ENCODE assay signal across 8 mouse cellular contexts in the genomic region with DNA sequence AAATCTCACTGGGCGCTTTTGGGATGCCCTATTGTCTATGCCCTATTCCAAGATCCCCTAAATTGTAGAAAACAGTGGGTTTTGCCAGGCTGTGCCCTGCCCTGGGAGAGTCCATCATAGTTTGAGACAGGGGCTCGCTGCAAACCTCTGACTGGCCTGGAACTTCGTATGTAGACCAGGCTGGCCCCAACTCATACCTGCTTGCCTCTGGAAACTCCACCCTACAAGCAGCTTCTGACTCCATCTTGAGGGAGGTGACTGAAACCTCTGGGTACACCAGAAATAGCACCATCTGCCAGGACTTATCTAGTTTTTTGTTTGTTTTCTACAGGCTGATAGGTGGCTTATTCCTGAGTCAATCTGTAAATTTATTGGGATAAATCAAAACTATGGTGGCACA. TPM values are rescaled to one million over a fixed set of nuclear protein-coding genes. Genes with fewer than 3 reads are reported as not detected.
A peak's percentile ranks its signal among the peaks of the same experiment; 100 is the strongest.
DNase-seq lines count a peak whose midpoint lies in the region; ATAC-seq and TF ChIP-seq lines count a peak whose summit lies in the region.

No protein-coding gene starts in this region.

- H3K9ac ChIP-seq in liver, embryonic 11.5 days (ENCODE audit: low read depth, low read length): no peak overlapping the region

- no peaks in the 10 kb centered on the region for H3K27me3 ChIP-seq in megakaryocyte, embryonic 14.5 days (replicated peaks)
- no peaks in the 10 kb centered on the region for H3K27me3 ChIP-seq in liver, embryonic 11.5 days (replicated peaks; ENCODE audit: control insufficient read depth, insufficient read depth, low read length)
- no peaks in the 10 kb centered on the region for H3K27me3 ChIP-seq in thymus, adult 2 months (ENCODE audit: control insufficient read depth, insufficient read depth, low read length)

- no peak for TF ChIP-seq CTCF in thymus, adult 2 months (IDR thresholded peaks at IDR 0.05; ENCODE audit: borderline replicate concordance, control insufficient read depth, extremely low read depth, insufficient read depth, low read length, poor library complexity)

- peak overlapping the region; percentile 100 for H3K4me3 ChIP-seq in megakaryocyte, embryonic 14.5 days (replicated peaks)
- peak overlapping the region; percentile 97 for H3K4me3 ChIP-seq in liver, embryonic 11.5 days (ENCODE audit: low read depth, low read length)
- H3K4me3 ChIP-seq in thymus, adult 2 months (ENCODE audit: control insufficient read depth, insufficient read depth, low read length): no peak overlapping the region

- peak; percentile 11; the same call in 1 of the 2 replicates for ATAC-seq in cerebellum, adult (ENCODE audit: insufficient number of reproducible peaks, low FRiP score, low TSS enrichment)
- no peak for ATAC-seq in megakaryocyte, adult 5-6 weeks (ENCODE audit: poor library complexity, severe bottlenecking)
- ATAC-seq in liver, embryonic 11.5 days (replicated peaks; ENCODE audit: low FRiP score): 0 out of 2 replicates have a peak, but pooled peaks have one; percentile 16

- TF ChIP-seq POLR2A in thymus, adult 2 months (IDR thresholded peaks at IDR 0.05; ENCODE audit: control insufficient read depth, extremely low read depth, insufficient read depth, low read length, poor library complexity): no peak

- no peak overlapping the region for H3K27ac ChIP-seq in liver, embryonic 11.5 days (ENCODE audit: low read depth, low read length)
- H3K27ac ChIP-seq in thymus, adult 2 months (ENCODE audit: control insufficient read depth, insufficient read depth, low read length): no peak overlapping the region

- WGBS in liver, embryonic 11.5 days: 80% methylated on average over 3 of the region's 3 CpGs
- 96% methylated on average over 3 of the region's 3 CpGs for WGBS in thymus, adult 2 months

- peaks cover 23% of the 10 kb centered on the region for H3K36me3 ChIP-seq in megakaryocyte, embryonic 14.5 days (replicated peaks; ENCODE audit: low read length)
- peaks cover 17% of the 10 kb centered on the region; the same call in 1 of the 2 replicates for H3K36me3 ChIP-seq in liver, embryonic 11.5 days (ENCODE audit: control insufficient read depth, insufficient read depth, low read length)
- H3K36me3 ChIP-seq in thymus, adult 2 months (ENCODE audit: control insufficient read depth, insufficient read depth, low read length): peaks cover 23% of the 10 kb centered on the region

- no peak for DNase-seq in cerebellum, postnatal 36 days
- DNase-seq in liver, embryonic 11.5 days (ENCODE audit: low spot score): no peak
- no peak for DNase-seq in adrenal gland, adult 18-20 months (ENCODE audit: low spot score in 2 of 2)
- DNase-seq in thymus, adult 2 months: no peak
- DNase-seq in kidney, postnatal 4 days: no peak

- no peaks in the 10 kb centered on the region for H3K9me3 ChIP-seq in megakaryocyte, embryonic 14.5 days
- no peaks in the 10 kb centered on the region for H3K9me3 ChIP-seq in liver, embryonic 11.5 days (ENCODE audit: control insufficient read depth, low read length)

- peak overlapping the region; percentile 80 for H3K4me2 ChIP-seq in liver, embryonic 11.5 days

- H3K4me1 ChIP-seq in megakaryocyte, embryonic 14.5 days: peaks cover 19% of the 10 kb centered on the region
- peaks cover 4% of the 10 kb centered on the region for H3K4me1 ChIP-seq in liver, embryonic 11.5 days (replicated peaks; ENCODE audit: control insufficient read depth, insufficient read depth, low read length)
- H3K4me1 ChIP-seq in thymus, adult 2 months (replicated peaks; ENCODE audit: control insufficient read depth, insufficient read depth, low read length): peaks cover 9% of the 10 kb centered on the region

RNA-seq across cellular contexts. Expression of a gene that starts 0.7 kb away (rescaled TPM):
- 69.1 and 101 TPM in 2 replicates for polyA plus RNA-seq in megakaryocyte, embryonic 14.5 days (2012; ENCODE audit: insufficient read depth, low replicate concordance)
- 54.1 and 59.9 TPM in 2 replicates for total RNA-seq in megakaryocyte, adult 5-6 weeks (2015)
- 31.2 and 44.4 TPM in 2 replicates for total RNA-seq in megakaryocyte, adult 5-6 weeks (2017)
- polyA plus RNA-seq in liver, embryonic 11.5 days (2014; fragmentation: Nextera tagmentation; extraction: Ambion mirVana): 79.2 and 80.9 TPM in 2 replicates
- total RNA-seq in adrenal gland, adult 18-20 months (2021): 10 to 100 TPM; 29.5 to 32.4 TPM
- polyA plus RNA-seq in thymus, adult 2 months (2012; rRNA removed): 22.8 TPM in 2 replicates

RNA-seq across cellular contexts. Expression of a gene that starts 16.2 kb away (rescaled TPM):
- 20.9 TPM in 1 of 2 replicates, not detected in the other for polyA plus RNA-seq in megakaryocyte, embryonic 14.5 days (2012; ENCODE audit: insufficient read depth, low replicate concordance)
- total RNA-seq in megakaryocyte, adult 5-6 weeks (2015): 4.1 and 7.5 TPM in 2 replicates
- 4.2 and 4.9 TPM in 2 replicates for total RNA-seq in megakaryocyte, adult 5-6 weeks (2017)
- polyA plus RNA-seq in liver, embryonic 11.5 days (2014; fragmentation: Nextera tagmentation; extraction: Ambion mirVana): 63.8 and 66.1 TPM in 2 replicates
- total RNA-seq in adrenal gland, adult 18-20 months (2021): 10 to 100 TPM; 15.2 to 22.2 TPM
- polyA plus RNA-seq in thymus, adult 2 months (2012; rRNA removed): 3.6 and 4.4 TPM in 2 replicates

RNA-seq across cellular contexts. Expression of a gene that starts 20.1 kb away (rescaled TPM):
- 0.67 and 1.8 TPM in 2 replicates for polyA plus RNA-seq in megakaryocyte, embryonic 14.5 days (2012; ENCODE audit: insufficient read depth, low replicate concordance)
- total RNA-seq in megakaryocyte, adult 5-6 weeks (2015): 30.6 and 34.8 TPM in 2 replicates
- 46.1 and 51.8 TPM in 2 replicates for total RNA-seq in megakaryocyte, adult 5-6 weeks (2017)
- polyA plus RNA-seq in liver, embryonic 11.5 days (2014; fragmentation: Nextera tagmentation; extraction: Ambion mirVana): 22.7 and 27.2 TPM in 2 replicates
- total RNA-seq in adrenal gland, adult 18-20 months (2021): 10 to 100 TPM; 26.8 to 33.0 TPM
- polyA plus RNA-seq in thymus, adult 2 months (2012; rRNA removed): 4.8 and 5.6 TPM in 2 replicates
